Mouse (Mus musculus) right cerebral cortex, postnatal 14 days (tissue): ENCODE results near the gene Zdhhc24.
A peak's percentile ranks its signal among the peaks of the same experiment; 100 is the strongest.

ENCODE experiments used
- DNase-seq: peaks from one replicate; pipeline ENCODE4 v3.0.0; 2022

Zdhhc24 gene

DNA sequence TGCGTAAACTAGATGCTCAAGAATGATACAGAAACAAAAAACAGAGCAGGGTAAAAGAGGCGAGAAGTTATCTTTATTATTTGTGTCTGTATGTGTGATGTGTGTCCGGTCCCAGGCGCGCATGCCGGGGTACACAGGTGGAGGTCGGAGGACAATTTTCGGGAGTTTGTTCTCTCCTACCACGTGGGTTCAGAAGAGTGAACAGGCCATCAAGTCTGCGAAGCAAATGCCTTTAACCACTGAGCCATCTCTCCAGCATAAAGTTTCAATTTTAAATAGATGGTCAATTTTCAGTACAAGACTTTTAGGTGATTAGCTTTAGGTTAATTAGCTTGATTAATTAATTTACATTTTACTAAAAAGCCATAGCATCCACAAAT, 846 bp downstream of the Zdhhc24 start:
- DNase-seq: no peak

GRCm38 (mm10) chr19:4883961-4884360, 5.5 kb downstream of the Zdhhc24 start:
- no peak for DNase-seq

GRCm38 (mm10) chr19:4889791-4890190, 11.3 kb downstream of the Zdhhc24 start:
- DNase-seq: no peak

GRCm38 (mm10) chr19:4891798-4892197, 13.3 kb downstream of the Zdhhc24 start:
- DNase-seq: no peak

DNA sequence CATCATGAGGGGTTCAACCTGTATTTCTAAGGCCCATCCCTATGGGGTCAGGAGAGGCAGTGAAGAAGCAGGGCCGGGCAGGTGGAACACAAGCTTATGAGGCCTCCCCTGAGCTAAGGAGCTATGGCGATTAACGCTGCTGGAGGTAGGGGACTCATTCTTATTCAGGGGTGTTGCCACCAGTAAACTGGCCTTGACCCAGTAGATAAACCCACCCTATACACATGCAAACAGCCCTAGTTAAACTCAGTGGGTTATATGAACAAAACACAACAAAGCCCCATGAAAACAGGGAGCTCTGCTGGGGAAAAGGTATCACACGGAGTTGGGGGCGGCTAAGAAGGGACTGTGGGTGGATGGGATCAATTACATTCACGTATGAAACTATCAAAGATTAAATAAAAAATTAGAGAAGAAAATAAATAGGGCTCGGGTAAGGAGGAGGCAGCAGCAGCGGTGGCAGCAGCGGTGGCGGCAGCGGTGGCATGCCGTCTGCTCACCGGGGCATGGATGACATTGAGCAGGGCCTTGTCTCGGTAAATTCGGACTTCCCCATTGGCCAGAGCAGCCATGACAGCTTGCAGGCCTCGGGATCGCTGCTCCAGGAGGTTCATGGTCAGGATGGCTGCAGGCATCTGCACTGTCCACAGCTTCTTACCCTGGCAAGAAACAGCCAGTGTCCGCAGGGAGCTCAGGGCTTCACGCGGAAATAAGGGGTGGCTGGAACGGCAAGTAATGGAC, 18.5 kb downstream of the Zdhhc24 start:
- DNase-seq: no peak

GRCm38 (mm10) chr19:4898972-4899371, 20.5 kb downstream of the Zdhhc24 start:
- DNase-seq: no peak

DNA sequence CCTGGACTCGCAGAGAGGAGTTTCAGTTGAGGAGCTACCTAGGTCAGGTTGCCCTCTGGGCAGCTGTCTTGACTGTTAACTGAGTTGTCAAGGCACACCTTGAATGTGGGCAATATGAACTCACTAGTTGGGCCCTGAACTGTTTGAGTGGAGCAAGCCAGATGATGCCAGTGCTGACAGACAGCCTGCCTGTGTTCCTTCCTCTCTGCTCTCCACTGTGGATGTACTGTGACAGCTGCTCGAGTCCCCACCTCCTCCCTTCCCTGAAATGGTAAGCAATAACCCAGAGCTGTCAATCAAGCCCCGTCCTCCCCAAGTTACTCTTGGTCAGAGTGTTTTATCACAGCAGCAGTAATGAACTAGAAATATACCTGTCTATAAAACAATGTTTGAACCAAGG, 21.4 kb downstream of the Zdhhc24 start:
- DNase-seq: no peak

DNA sequence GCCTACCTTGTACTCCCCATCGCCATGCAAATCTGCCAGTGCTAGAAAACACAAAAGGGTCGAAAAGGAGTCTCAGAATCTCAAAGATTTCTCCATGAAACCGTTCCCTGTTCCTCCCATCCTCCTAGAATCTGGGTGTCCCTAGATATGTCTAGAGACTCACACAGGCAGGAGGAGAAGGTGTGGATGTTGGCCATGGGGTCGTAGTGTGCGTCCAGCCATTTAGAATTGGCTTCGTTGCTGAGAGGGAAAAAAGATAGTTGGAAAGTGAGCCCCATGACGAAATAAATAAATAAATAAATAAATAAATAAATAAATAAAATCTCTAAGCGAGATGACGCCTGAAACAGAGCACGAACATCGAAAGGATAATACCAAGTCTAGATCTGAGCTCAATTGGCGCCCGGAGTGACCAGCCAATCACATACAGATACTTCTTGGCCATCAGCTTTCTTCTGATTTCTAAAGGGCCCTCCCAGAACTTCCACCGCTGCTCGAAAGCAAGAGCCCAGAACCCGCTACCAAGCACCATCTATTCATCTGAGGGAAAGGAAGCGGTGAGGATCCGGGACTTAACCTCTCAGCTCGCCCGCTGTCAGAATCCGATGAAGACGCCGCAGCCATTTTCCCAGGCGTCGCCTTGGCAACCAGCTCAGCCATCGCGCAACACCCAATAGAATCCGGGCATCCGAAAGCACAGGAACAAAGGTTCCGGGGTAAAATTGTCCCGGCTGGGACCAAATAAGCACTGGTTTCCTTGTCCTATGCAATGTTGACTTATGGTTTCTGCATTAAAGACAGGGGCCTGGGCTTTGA, 27.7 kb downstream of the Zdhhc24 start, which contains the start of gene Bbs1:
Bbs1 (minus strand) TSS at position 650 of the 816 bp plus-strand sequence.
- peak; percentile 80 for DNase-seq

GRCm38 (mm10) chr19:4908107-4908506, 29.6 kb downstream of the Zdhhc24 start:
- DNase-seq: no peak

- no peak for DNase-seq
These were observed 30.9 kb downstream of the Zdhhc24 start for GRCm38 (mm10) chr19:4909376-4909775.

DNA sequence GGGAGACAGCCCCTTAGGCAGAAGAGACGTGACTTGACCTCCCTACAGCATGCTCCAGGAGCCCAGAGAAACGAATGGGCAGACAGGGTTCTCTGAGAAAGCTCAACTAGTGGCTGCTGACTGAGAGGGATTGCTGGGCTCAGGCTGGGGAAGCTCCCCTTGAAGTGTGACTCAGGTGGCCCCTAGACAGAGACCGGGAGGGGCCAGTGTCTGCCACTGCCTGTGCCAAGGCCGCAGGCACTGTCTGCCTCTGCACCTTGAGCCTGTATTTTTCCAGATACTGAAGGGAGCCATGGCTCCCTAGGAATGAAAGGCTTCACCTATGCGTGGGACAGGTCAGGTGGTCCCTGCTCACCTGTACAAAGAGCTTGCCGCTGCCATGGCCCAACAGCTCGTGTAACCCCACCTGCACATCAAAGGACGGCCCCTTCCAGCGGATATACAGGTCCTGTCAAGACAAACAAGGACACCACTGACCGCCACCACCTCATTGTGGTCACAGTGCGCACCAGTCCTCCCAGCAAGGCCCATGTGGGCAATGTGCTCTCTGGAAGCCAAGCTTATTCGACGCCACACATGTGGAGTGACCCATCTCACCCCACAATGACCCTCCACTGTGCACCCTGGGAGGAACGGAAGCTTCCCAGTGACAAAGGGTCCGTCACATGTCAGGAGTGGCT, 37.6 kb downstream of the Zdhhc24 start:
- DNase-seq: no peak

GRCm38 (mm10) chr19:4916827-4917226, 38.4 kb downstream of the Zdhhc24 start:
- no peak for DNase-seq

- DNase-seq: no peak
These were observed 41.2 kb downstream of the Zdhhc24 start for GRCm38 (mm10) chr19:4919652-4920051.

- DNase-seq: no peak
These were observed 46.8 kb downstream of the Zdhhc24 start for GRCm38 (mm10) chr19:4925121-4925860.

- peak; percentile 99 for DNase-seq
These were observed 49.5 kb downstream of the Zdhhc24 start, which contains the start of gene Dpp3 for GRCm38 (mm10) chr19:4927904-4928531. Gene Dpp3 (minus strand): TSS chr19:4928287.

- DNase-seq: no peak
These were observed 50.3 kb downstream of the Zdhhc24 start for GRCm38 (mm10) chr19:4928781-4929180.
